Mouse (Mus musculus) MEL (cell line): ENCODE data around the gene Dirc2. TPM values are rescaled to one million over a fixed set of nuclear protein-coding genes. Genes with fewer than 3 reads are reported as not detected.

Experiments used
- DNase-seq: peaks from one replicate; pipeline ENCODE4 v3.0.0; 2011; ENCODE audit warnings: low read depth, low spot score
- H3K27ac ChIP-seq: 2 replicates; pipeline ENCODE4 v1.5.1; 2012; ENCODE audit warnings: low read depth, mild to moderate bottlenecking, control low read depth, low read length, moderate library complexity; ENCODE audit not compliant: control insufficient read depth
- H3K27me3 ChIP-seq, 2 experiments: fragments of 150-350 bp in 1 of 2; sonication (generic) in 1 of 2; 2 replicates each; pipeline ENCODE4 v1.6.1; 2012; ENCODE audit warnings: low read length in 2 of 2, mild to moderate bottlenecking in 2 of 2, improper control_type of control experiment in 1 of 2, moderate library complexity in 1 of 2; ENCODE audit not compliant: insufficient read depth in 2 of 2, control insufficient read depth in 1 of 2
- H3K36me3 ChIP-seq, 2 experiments: 2 replicates each; pipeline ENCODE4 v1.6.1; 2012 to 2014; ENCODE audit warnings: low read length in 2 of 2, improper control_type of control experiment in 1 of 2, inconsistent platforms in 1 of 2, mild to moderate bottlenecking in 1 of 2; ENCODE audit not compliant: insufficient read depth in 2 of 2, control insufficient read depth in 1 of 2
- H3K4me1 ChIP-seq, 2 experiments: fragments of 150-350 bp in 1 of 2; sonication (generic) in 1 of 2; 2 replicates each; pipeline ENCODE4 v1.6.1; 2012; ENCODE audit warnings: low read length in 2 of 2, improper control_type of control experiment in 1 of 2, mild to moderate bottlenecking in 1 of 2; ENCODE audit not compliant: insufficient read depth in 2 of 2, control insufficient read depth in 1 of 2
- H3K4me3 ChIP-seq, 2 experiments: fragments of 150-350 bp in 1 of 2; sonication (generic) in 1 of 2; 2 replicates each; pipeline ENCODE4 v1.5.1; 2012; ENCODE audit warnings: low read depth in 2 of 2, low read length in 2 of 2, mild to moderate bottlenecking in 2 of 2, moderate library complexity in 2 of 2, control low read depth in 1 of 2, improper control_type of control experiment in 1 of 2; ENCODE audit not compliant: control insufficient read depth in 1 of 2, insufficient read depth in 1 of 2
- H3K79me2 ChIP-seq: 2 replicates; pipeline ENCODE4 v1.6.1; 2012; ENCODE audit warnings: mild to moderate bottlenecking, low read length, moderate library complexity; ENCODE audit not compliant: control insufficient read depth, poor library complexity, insufficient read depth
- H3K9ac ChIP-seq: 2 replicates; pipeline ENCODE4 v1.6.1; 2012; ENCODE audit warnings: low read depth, mild to moderate bottlenecking, control low read depth, low read length, moderate library complexity; ENCODE audit not compliant: control insufficient read depth, poor library complexity, severe bottlenecking
- H3K9me3 ChIP-seq: fragments of 150-350 bp; sonication (generic); replicated peaks from 2 replicates; pipeline ENCODE4 v1.6.1; 2012; ENCODE audit warnings: mild to moderate bottlenecking, low read length, improper control_type of control experiment, moderate library complexity; ENCODE audit not compliant: insufficient read depth
- CHD2 ChIP-seq: IDR thresholded peaks from 2 replicates; pipeline ENCODE4 v1.6.1; 2011; ENCODE audit warnings: low read length, improper control_type of control experiment
- CTCF ChIP-seq, 3 experiments: IDR thresholded peaks in 2 of 3; conservative IDR thresholded peaks in 1 of 3; 2 replicates each; pipeline ENCODE4 v1.5.1; 2011 to 2012; ENCODE audit warnings: low read length in 3 of 3, low read depth in 2 of 3, mild to moderate bottlenecking in 2 of 3, improper control_type of control experiment in 1 of 3, inconsistent platforms in 1 of 3, mixed read lengths in 1 of 3, moderate library complexity in 1 of 3; ENCODE audit not compliant: control insufficient read depth in 1 of 3, insufficient read depth in 1 of 3, poor library complexity in 1 of 3, severe bottlenecking in 1 of 3
- E2F4 ChIP-seq: IDR thresholded peaks from 2 replicates; pipeline ENCODE4 v1.6.1; 2011; ENCODE audit warnings: low read depth, low read length, improper control_type of control experiment, borderline replicate concordance
- EP300 ChIP-seq, 2 experiments: IDR thresholded peaks; 2 replicates each; pipeline ENCODE4 v1.6.1; 2011; ENCODE audit warnings: improper control_type of control experiment in 2 of 2, low read length in 2 of 2, low read depth in 1 of 2, mild to moderate bottlenecking in 1 of 2
- ETS1 ChIP-seq: IDR thresholded peaks from 2 replicates; pipeline ENCODE4 v1.6.1; 2012; ENCODE audit warnings: low read depth, mild to moderate bottlenecking, inconsistent platforms, low read length, improper control_type of control experiment, moderate library complexity
- GATA1 ChIP-seq: IDR thresholded peaks from 2 replicates; pipeline ENCODE4 v1.6.1; 2011; ENCODE audit warnings: low read depth, low read length, improper control_type of control experiment
- HCFC1 ChIP-seq: IDR thresholded peaks from 2 replicates; pipeline ENCODE4 v1.6.1; 2012; ENCODE audit warnings: low read depth, mild to moderate bottlenecking, inconsistent platforms, low read length, improper control_type of control experiment, moderate library complexity
- JUND ChIP-seq: IDR thresholded peaks from 2 replicates; pipeline ENCODE4 v1.6.1; 2011; ENCODE audit warnings: low read depth, mild to moderate bottlenecking, improper control_type of control experiment, low read length
- MAFK ChIP-seq: IDR thresholded peaks from 2 replicates; pipeline ENCODE4 v1.6.1; 2011; ENCODE audit warnings: low read depth, mild to moderate bottlenecking, low read length, improper control_type of control experiment, borderline replicate concordance
- MAZ ChIP-seq: IDR thresholded peaks from 2 replicates; pipeline ENCODE4 v1.6.1; 2012; ENCODE audit warnings: low read depth, mild to moderate bottlenecking, inconsistent platforms, low read length, improper control_type of control experiment
- MYB ChIP-seq: IDR thresholded peaks from 2 replicates; pipeline ENCODE4 v1.6.1; 2011; ENCODE audit warnings: mild to moderate bottlenecking, low read depth, low read length, improper control_type of control experiment
- NRF1 ChIP-seq: IDR thresholded peaks from 2 replicates; pipeline ENCODE4 v1.6.1; 2014; ENCODE audit warnings: low read depth, mild to moderate bottlenecking, inconsistent platforms, low read length, improper control_type of control experiment, moderate library complexity; ENCODE audit not compliant: poor library complexity, insufficient read depth, severe bottlenecking
- POLR2A ChIP-seq, 2 experiments: IDR thresholded peaks; 2 replicates each; pipeline ENCODE4 v1.6.1; 2011 to 2012; ENCODE audit warnings: low read length in 2 of 2, mild to moderate bottlenecking in 2 of 2, control low read depth in 1 of 2, improper control_type of control experiment in 1 of 2, low read depth in 1 of 2, moderate library complexity in 1 of 2; ENCODE audit not compliant: control insufficient read depth in 1 of 2, insufficient read depth in 1 of 2, poor library complexity in 1 of 2
- POLR2AphosphoS5 ChIP-seq: IDR thresholded peaks from 2 replicates; pipeline ENCODE4 v1.6.1; 2012; ENCODE audit warnings: low read depth, borderline replicate concordance, mild to moderate bottlenecking, inconsistent platforms, low read length, moderate library complexity, mixed read lengths
- RAD21 ChIP-seq: IDR thresholded peaks from 2 replicates; pipeline ENCODE4 v1.6.1; 2011; ENCODE audit warnings: mild to moderate bottlenecking, low read depth, low read length, improper control_type of control experiment
- RCOR1 ChIP-seq: IDR thresholded peaks from 2 replicates; pipeline ENCODE4 v1.6.1; 2012; ENCODE audit warnings: low read depth, mild to moderate bottlenecking, inconsistent platforms, low read length, improper control_type of control experiment
- SIN3A ChIP-seq: IDR thresholded peaks from 2 replicates; pipeline ENCODE4 v1.6.1; 2012; ENCODE audit warnings: low read length, improper control_type of control experiment, inconsistent platforms
- SMC3 ChIP-seq: IDR thresholded peaks from 2 replicates; pipeline ENCODE4 v1.6.1; 2011; ENCODE audit warnings: low read depth, low read length, improper control_type of control experiment
- TCF12 ChIP-seq: IDR thresholded peaks from 2 replicates; pipeline ENCODE4 v1.6.1; 2014; ENCODE audit warnings: low read depth, mild to moderate bottlenecking, inconsistent platforms, low read length, improper control_type of control experiment, moderate library complexity
- ZC3H11A ChIP-seq: IDR thresholded peaks from 2 replicates; pipeline ENCODE4 v1.6.1; 2012; ENCODE audit warnings: low read depth, mild to moderate bottlenecking, inconsistent platforms, low read length, improper control_type of control experiment
- ZKSCAN1 ChIP-seq: IDR thresholded peaks from 2 replicates; pipeline ENCODE4 v1.6.1; 2012; ENCODE audit warnings: low read depth, mild to moderate bottlenecking, inconsistent platforms, low read length, improper control_type of control experiment, moderate library complexity
- ZMIZ1 ChIP-seq: IDR thresholded peaks from 2 replicates; pipeline ENCODE4 v1.6.1; 2012; ENCODE audit warnings: low read depth, mild to moderate bottlenecking, inconsistent platforms, low read length, improper control_type of control experiment, moderate library complexity
- polyA plus RNA-seq, 2 experiments: library from polyadenylated mRNA; stranded (reverse) in 1 of 2; unstranded in 1 of 2; fragments of >175 nt in 1 of 2; fragments of >200 nt in 1 of 2; gene quantifications; 2 replicates each; pipeline versions ENCODE4 v1.2.1 to v1.2.4; 2012; ENCODE audit warnings: low replicate concordance in 2 of 2, low read depth in 1 of 2; ENCODE audit not compliant: insufficient read length in 2 of 2, insufficient read depth in 1 of 2, missing spikeins in 1 of 2
- total RNA-seq: library from RNA; depleted of rRNA; stranded (reverse); fragments of 300-350 nt; gene quantifications from 2 replicates; pipeline ENCODE4 v1.2.3, GENCODE M21; 2012

Dirc2 gene
- total and polyA plus RNA-seq, 3 experiments, result 1.6 to 4.1 TPM; not detected in 1

DNA sequence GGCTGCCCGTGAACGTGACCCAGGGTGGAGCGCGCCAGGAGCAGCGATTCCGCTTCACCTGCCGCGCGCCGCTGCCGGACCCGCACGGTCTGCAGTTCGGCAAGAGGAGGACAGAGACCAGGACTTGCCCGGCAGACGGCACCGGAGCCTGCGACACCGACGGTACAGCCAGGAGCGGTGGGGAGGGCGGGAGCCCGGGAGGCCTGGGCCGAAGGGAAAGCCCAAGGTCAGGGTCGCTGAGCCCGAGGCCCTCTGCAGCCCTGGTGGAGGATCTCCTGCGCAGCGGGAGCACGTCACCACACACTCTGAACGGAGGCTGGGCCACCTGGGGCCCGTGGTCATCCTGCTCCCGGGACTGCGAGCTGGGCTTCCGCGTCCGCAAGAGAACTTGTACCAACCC is 108.9 kb downstream of the Dirc2 start:
- no peak for DNase-seq
- no peaks in the 10 kb centered on the region for H3K4me1 ChIP-seq
- no peak overlapping the region for H3K27ac ChIP-seq
- H3K4me3 ChIP-seq, result no peak overlapping the region
- no peaks in the 10 kb centered on the region for H3K9me3 ChIP-seq
- no peaks in the 10 kb centered on the region for H3K79me2 ChIP-seq
- H3K9ac ChIP-seq, result no peak overlapping the region
- H3K27me3 ChIP-seq, result no peaks in the 10 kb centered on the region
- H3K36me3 ChIP-seq, result no peaks in the 10 kb centered on the region
- TF ChIP-seq POLR2A (IDR thresholded peaks at IDR 0.05; ENCODE audit: control insufficient read depth in 1 of 2, insufficient read depth in 1 of 2, low read depth in 1 of 2, low read length in 2 of 2, poor library complexity in 1 of 2) (no peak), CHD2 (no peak), MAFK (no peak), GATA1 (no peak), TCF12 (no peak), JUND (no peak), MAZ (no peak), MYB (no peak), RAD21 (no peak), SMC3 (no peak), NRF1 (no peak), EP300 (IDR thresholded peaks at IDR 0.05; ENCODE audit: low read depth in 1 of 2, low read length in 2 of 2) (no peak)

DNA sequence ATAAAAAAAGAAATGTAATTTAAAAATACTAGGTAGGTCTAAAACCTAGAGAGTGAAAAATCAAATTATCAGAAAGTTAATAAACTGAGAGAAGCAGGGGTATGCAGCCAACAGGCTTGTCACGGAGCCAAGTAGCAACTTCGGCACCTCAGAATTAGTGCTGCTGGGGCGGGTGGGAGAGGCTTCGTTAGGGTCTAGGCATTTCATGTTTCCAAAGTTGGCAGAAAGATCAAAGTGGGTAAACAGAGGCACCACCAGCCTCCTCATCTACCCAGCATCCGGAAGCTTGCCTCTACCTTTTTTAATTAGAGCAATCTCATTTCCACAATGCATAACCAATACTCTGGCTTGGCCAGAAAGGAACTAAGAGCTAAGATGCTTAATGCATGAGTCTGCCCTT is 115.2 kb downstream of the Dirc2 start:
- Histone ChIP-seq H3K36me3 (no peaks in the 10 kb centered on the region), H3K4me3 (no peak overlapping the region), H3K79me2 (no peaks in the 10 kb centered on the region), H3K27ac (no peak overlapping the region), H3K9me3 (no peaks in the 10 kb centered on the region), H3K9ac (no peak overlapping the region), H3K4me1 (no peaks in the 10 kb centered on the region), H3K27me3 (no peaks in the 10 kb centered on the region)
- DNase-seq, result no peak
- no peak for TF ChIP-seq EP300 (IDR thresholded peaks at IDR 0.05; ENCODE audit: low read depth in 1 of 2, low read length in 2 of 2)
- TF ChIP-seq CTCF (IDR thresholded peaks at IDR 0.05 in 2 of 3, conservative IDR thresholded peaks at IDR 0.05 in 1 of 3; ENCODE audit: control insufficient read depth in 1 of 3, insufficient read depth in 1 of 3, low read depth in 2 of 3, low read length in 3 of 3, poor library complexity in 1 of 3, severe bottlenecking in 1 of 3), result no peak
- TF ChIP-seq E2F4, result no peak
- TF ChIP-seq ZKSCAN1, result no peak
- TF ChIP-seq HCFC1, result no peak

GRCm38 (mm10) chr16:35652706-35653105 is 116.5 kb downstream of the Dirc2 start:
- no peaks in the 10 kb centered on the region for H3K27me3 ChIP-seq
- TF ChIP-seq RAD21 (no peak), ZMIZ1 (no peak), POLR2AphosphoS5 (no peak), SIN3A (no peak), ETS1 (no peak), RCOR1 (no peak), ZC3H11A (no peak), MYB (no peak)
- TF ChIP-seq, all 39 proteins: peak for 0
- H3K4me3 ChIP-seq, result no peak overlapping the region
- no peak overlapping the region for H3K27ac ChIP-seq
- no peaks in the 10 kb centered on the region for H3K36me3 ChIP-seq
- no peaks in the 10 kb centered on the region for H3K4me1 ChIP-seq
- no peak overlapping the region for H3K9ac ChIP-seq
- no peaks in the 10 kb centered on the region for H3K9me3 ChIP-seq
- no peaks in the 10 kb centered on the region for H3K79me2 ChIP-seq
- no peak for DNase-seq
